Mouse (Mus musculus): Measurements from ENCODE around the gene Mnt. TPM values are rescaled to one million over a fixed set of nuclear protein-coding genes. Genes with fewer than 3 reads are reported as not detected.
A peak's percentile ranks its signal among the peaks of the same experiment; 100 is the strongest.

Gene Mnt
- total RNA-seq, 4 experiments from 2014 or later, result 31.4 to 36.4 (median 33.8) TPM

DNA sequence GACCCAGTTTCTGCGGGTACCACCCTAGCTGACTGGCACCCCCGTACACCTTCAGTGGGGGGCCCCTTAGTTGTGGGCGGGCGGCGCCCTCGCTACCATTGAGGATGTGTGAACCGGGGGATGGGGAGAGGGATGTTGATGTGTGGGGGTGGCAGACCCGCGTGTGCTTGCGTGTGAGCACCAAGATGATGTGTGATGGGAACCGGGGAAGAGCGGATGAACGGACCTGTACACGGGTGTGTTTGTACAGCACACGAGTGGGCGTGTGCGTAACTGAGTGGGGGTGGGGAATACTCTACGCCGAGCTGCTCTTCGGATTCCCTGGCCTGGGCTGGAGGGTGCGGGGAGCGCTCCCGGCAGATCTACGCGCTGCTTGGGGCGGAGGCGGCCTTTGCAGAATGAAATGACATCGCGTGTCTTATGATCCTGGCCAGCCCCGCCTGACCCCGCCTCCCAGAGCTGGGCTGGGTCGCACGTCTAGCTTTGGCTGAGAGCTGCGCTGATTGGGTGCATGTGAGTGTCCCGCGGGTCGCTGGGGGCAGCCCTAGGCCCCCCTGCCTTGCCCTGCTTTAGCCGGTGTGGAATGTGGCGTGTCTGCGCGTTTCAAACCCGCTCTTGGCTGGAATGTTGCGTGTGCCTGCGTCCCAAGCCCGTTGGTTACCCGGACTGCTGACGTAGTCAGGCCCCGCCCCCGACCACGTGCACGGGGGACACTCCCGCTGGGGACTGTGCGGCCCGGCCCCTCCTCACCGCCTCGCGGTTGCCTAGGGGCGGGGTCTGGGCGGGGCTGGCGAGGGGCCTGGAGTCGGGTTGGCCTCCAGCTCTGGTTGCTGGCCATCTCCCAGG lies 1.1 kb downstream of the Mnt start:
- DNase-seq (ENCODE audit: low spot score in 2 of 2), result peak; percentile 97

DNA sequence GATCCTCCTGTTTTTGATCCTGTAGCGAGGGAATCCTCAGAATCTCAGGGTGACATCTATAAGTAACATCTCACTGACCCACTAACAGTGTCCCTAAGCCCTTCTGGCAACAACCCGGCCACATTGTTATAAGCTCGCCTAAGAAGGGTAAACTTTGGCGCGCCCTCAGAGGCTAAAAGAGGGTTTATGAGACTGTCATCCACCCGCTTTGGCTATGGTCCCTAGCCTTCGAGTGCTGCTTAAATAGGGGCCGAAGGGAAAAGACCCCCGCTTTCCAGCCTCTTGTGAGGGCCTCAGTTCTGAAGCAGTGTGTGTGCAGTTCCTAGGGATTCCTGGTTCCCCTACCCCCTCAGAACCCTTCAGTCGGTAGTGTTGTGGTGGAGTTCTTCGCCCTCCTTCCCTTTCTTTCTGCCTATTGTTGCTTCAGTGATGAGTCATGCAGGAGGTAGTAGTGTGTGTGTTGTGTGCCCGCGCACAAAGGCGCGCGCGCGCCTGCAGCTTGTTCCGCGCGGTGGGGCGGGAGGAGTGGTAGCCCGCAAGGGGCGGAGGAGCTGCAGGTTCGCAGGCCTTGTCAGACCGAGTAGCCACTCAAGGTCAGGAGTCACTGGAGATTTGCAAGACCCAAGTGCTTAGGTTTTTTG lies 1.9 kb downstream of the Mnt start:
- DNase-seq (ENCODE audit: low spot score in 2 of 2), result peak in 1 of 2 experiments; percentile 69

DNA sequence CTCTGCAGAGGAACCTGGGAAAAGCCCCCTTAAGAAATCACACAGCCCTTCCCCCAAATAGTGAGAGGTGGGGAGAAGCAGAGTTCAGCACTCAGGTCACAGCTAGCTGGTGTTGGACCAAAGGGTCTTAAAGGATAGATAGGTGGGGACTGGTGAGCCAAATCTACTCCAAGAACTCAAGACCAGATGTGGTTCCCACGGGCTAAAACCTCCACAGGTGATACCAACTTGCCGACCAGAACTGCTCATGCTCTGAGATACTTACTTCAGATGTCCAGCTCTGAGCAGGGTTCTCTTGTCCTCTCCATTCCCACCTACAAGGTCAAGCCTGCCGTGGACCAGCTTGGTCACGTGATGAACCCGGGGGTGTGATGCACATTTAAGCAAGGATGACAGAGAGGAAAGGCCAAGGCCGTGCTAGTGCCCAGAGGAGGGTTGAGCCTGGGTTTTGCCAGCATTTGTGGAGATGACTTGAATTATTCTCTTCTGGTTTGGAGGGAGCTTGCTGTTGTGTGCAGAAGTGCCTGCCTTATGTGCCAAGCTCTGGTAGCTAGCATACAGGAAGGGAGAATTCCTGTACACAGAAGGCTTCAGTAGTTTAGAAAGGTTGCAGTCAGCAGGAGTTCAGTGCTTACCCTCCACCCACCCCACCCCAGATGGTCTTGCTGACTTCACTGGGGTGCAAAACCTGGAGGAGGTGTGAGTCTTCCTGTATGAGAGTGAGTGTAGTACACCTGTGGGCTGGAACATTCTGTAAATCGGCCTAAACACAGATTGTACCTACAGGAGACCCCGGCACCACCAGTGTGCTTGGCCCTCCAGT lies 3.0 kb downstream of the Mnt start:
- no peak for DNase-seq (ENCODE audit: low spot score in 2 of 2)

DNA sequence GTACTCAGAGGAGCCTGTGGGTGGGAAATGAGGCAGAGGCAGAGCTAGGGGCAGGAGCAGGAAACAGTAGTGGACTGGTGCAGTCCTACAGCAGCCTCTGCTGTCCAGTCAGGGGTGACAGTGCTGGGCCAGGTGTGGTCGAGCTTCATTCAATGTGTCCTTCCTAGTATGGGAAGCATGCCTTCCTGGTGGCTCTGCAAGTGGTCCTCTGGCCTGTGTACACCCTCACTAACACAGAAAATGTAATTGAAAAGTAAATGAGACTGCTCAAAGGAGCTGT lies 3.6 kb downstream of the Mnt start:
- no peak for DNase-seq (ENCODE audit: low spot score in 2 of 2)

- no peak for DNase-seq (ENCODE audit: low spot score in 2 of 2)
Measured at GRCm38 (mm10) chr11:74834650-74835277, 4.0 kb downstream of the Mnt start.

DNA sequence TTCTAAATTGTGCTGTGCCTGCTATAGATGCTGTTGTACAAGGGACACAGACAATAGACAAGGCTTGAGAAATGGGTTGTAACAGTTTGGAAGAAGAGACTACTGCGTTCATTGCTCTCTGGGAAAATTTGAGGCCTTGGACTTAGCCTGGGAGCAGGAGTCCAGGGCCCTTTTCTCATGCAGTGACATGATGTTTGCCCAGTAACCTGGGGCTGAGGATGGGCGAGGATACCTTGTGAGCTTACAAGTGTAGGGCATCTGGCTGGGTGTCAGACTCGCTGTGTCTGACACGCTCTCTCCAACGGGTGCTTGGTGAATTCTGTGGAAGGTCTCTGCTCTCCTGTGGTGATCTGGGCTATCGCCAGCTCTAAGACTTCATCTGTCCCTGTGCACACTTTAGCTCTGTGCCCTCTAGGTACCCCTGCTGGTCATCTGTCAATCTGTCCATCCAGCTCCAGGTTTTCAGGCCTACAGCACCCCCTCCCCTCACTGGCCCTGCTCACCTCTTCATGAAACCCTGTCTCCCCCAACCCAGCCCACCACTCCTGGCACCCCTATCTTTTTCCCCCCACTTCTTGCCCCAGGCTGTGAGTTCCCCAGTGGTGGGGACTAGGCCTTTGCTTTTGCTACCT lies 5.0 kb downstream of the Mnt start:
- no peak for DNase-seq (ENCODE audit: low spot score in 2 of 2)

- DNase-seq (ENCODE audit: low spot score in 2 of 2), result peak in 1 of 2 experiments; percentile 34
Measured at GRCm38 (mm10) chr11:74836225-74837055, 5.7 kb downstream of the Mnt start.

GRCm38 (mm10) chr11:74837056-74837693 lies 6.5 kb downstream of the Mnt start:
- no peak for DNase-seq (ENCODE audit: low spot score in 2 of 2)

DNA sequence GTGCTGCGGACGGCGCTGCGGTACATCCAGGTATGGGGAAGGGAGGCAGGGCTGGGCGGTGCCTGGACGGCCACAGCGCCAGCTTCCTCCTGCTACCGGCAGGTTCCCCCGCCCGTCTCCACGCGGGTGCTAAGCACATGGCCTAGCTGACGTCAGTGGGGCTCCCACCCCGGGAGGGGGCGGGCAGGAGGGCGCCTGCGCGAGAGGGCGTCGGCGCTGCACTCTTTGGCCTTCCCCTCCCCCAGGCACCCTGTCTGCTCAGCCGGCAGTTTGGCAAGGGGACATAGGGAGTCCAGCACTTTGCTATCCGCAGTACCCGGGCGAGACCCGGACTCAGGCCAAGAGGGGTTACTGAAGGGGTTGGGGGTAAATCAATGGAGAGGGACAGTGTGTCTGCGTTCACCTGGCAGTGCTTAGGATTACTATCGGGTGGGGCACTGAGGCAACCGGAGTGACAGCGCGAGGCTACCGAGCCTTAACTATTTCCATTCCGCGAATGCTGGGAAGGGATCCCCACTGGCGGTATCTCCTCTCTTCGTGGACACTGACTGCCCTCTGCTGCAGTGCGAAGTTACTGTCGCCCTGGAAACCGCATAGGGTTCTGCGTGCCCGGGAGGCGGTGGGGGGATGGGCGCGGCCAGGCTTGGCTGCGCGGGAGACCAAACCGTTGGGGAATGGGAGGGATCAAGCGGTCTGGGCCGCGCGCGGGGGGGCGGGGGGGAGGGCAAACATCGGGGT lies 7.1 kb downstream of the Mnt start:
- DNase-seq (ENCODE audit: low spot score in 2 of 2), result peak; percentile 72 to 93

GRCm38 (mm10) chr11:74838441-74838840 lies 7.7 kb downstream of the Mnt start:
- peak; percentile 82 to 90 for DNase-seq (ENCODE audit: low spot score in 2 of 2)

DNA sequence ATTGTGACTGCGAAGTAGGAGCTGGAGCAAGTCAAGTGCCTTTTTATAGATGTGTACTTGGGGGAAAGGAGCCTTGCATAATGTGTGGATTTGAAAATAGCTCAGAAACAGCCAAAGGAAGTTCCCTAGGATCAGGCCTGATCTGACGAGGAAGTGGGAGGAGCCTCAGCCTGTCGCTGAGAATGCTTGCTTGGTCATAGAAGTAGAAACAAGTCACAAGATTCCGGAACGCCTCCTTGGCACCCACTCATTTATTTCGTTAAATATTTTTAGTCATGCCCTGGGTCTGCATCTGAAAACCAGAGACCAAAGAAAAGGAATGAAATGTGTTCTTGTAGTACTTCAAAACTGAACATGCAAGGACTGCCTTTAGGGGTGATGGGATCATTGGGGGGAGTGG lies 8.3 kb downstream of the Mnt start:
- DNase-seq (ENCODE audit: low spot score in 2 of 2), result peak in 1 of 2 experiments; percentile 81

GRCm38 (mm10) chr11:74839860-74840715 lies 9.4 kb downstream of the Mnt start:
- DNase-seq (ENCODE audit: low spot score in 2 of 2), result no peak

GRCm38 (mm10) chr11:74840739-74841138 lies 10.0 kb downstream of the Mnt start:
- DNase-seq (ENCODE audit: low spot score in 2 of 2), result no peak

DNA sequence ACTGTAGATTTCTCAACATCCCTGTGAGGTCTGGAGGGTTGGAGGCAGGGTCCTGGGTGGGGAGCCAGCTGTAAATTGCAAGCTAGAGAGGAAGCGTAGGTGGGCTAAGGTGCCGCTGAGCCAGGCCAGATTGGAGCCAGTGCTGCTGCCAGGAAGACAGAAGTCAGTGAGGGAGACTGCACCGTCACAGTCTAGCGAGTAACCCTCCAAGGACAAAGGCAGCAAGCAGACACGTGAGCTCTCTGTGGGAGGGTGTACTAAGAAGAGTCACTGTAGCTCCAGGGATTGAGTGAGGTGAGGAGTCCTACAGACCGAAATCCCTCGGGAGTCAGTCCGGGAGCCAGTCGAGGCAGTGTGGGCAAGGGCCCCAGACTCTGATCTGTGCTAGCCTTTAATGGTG lies 10.6 kb downstream of the Mnt start:
- DNase-seq (ENCODE audit: low spot score in 2 of 2), result no peak

- DNase-seq (ENCODE audit: low spot score in 2 of 2), result no peak
Measured at GRCm38 (mm10) chr11:74842045-74842444, 11.3 kb downstream of the Mnt start.

GRCm38 (mm10) chr11:74842656-74843434 lies 12.1 kb downstream of the Mnt start:
- DNase-seq (ENCODE audit: low spot score in 2 of 2), result no peak

- no peak for DNase-seq (ENCODE audit: low spot score in 2 of 2)
Measured at GRCm38 (mm10) chr11:74843435-74843714, 12.7 kb downstream of the Mnt start.

DNA sequence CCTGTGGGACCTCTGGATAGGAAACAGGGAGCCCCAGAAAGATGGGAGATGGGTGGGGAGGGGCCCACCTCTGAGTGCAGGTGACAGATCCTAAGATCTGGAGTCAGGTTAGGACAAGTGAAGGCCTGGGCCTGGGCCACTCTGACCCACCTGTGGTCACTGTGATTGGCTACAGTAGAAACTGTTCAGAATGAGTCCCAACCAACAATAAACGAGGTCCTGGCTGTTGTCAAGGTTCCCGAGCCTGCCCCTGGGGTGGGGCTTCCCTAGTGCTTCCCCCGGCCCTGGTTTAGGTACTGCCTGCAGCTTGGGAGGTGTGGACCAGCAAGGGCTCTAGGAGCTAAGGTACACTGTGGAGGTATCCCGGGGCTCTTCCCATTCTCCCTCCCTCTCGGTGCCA lies 13.0 kb downstream of the Mnt start:
- DNase-seq (ENCODE audit: low spot score in 2 of 2), result no peak

Data from left cerebral cortex, adult 8-10 months (tissue).